Mouse (Mus musculus) 3134 (cell line): ENCODE results near the gene Ttc28.

Source experiments
- DNase-seq: peaks from one replicate; pipeline ENCODE4 v3.0.0-alpha.2; 2011; ENCODE audit warnings: low spot score; ENCODE audit not compliant: insufficient read length; ENCODE audit errors: extremely low read depth

The Ttc28 gene

DNA sequence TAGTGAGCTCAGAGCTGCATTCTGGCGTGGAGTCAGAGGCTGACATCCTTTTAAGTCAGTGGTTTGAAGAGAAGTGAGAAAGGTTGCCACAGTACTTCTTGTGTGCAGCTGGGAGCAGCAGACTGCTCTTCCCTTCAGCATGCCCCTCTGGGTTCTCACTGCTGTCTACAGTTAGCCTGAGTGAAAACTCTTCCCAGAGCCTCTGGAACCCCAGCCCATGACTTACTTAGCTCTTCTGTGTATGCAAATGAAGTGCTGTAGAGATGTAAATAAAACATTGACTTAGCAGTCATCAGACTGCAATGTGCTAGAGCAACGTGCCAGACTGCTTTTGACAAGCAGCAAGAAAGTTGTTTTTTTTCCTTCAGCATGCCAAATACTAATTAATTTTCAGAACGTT, 70.2 kb downstream of the Ttc28 start:
- DNase-seq: no peak

DNA sequence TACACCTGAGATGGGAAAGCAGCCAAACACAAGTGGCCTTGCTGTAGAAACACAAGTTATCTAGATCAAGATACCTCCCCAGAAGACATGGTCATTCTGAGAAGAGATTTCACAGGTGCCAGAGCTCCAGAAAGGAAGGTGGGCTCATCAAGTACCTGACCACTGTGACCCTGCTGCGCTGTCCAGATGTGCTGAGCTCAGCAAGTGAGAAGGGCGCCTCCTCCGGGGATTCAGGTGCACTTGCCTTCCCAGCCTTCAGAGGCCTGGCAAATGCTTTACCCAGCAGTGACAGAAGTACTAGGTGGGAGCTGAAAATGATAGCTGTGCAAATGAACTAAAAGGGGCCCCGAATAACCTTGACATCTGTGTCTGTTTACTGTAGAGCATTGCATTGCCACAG, 78.6 kb downstream of the Ttc28 start:
- DNase-seq: no peak

DNA sequence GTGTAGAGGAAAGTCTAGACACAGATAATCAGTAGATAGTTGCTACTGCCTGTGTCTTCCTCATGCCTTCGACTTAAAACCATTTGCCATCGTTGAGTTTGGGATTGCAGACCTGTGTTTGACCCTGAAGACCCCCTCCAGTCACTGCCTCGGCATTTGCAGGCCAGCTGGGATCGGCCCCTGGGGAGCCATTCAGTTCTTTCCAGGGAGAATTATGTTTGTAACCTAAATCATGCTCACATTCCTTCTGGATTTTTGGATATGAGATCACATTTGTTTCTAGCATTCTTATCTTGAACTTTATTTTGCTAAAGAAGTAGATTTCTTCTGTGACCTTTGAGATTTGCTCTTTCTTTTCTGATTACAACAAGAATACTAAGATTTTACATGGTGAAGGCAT, 80.5 kb downstream of the Ttc28 start:
- no peak for DNase-seq

DNA sequence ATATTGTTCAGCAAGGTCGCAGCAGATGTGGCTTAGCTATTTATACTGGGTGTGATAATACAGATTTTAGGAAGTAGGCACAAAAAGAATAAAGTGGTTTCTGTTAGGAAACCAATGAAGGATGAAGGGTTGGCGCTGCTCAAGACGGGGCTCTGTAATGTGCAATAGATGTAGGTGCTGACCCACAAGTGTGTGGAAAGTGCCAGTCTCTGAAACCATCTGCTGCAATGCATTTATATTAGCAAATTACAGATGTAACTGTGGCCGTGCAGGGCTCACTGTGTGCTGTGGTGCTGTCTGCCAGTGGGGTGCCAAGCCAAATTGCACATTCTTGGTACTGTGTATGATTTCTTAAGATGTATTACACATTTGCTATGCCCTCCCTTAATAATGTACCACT, 81.3 kb downstream of the Ttc28 start:
- DNase-seq: no peak

DNA sequence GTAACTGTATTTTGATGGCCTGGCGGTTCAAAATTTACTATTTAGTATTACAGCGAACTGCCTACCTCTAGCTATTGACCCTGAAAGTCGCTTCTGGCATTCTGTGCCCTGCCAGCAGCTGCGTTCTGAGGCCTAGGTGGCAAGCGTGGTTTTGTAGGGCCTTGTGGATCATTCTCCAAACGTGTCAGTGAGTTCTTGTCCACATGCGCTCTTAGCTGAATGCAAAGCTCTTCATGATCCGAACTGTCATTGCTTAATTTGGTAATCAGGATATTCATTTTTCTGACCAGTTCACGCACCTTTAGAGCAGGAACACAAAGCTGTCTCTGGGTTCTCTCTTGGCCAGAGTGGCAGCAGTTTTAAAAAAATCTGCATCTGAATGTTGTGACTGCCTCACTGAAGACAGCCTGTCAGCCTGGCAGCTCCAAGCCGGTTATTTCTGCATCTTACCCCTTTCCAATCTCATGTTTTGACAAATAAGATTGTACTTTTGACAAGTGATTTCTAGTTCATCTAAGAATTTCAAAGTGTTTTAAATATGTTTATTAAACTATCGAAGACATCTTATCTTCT, 88.0 kb downstream of the Ttc28 start:
- DNase-seq: no peak

DNA sequence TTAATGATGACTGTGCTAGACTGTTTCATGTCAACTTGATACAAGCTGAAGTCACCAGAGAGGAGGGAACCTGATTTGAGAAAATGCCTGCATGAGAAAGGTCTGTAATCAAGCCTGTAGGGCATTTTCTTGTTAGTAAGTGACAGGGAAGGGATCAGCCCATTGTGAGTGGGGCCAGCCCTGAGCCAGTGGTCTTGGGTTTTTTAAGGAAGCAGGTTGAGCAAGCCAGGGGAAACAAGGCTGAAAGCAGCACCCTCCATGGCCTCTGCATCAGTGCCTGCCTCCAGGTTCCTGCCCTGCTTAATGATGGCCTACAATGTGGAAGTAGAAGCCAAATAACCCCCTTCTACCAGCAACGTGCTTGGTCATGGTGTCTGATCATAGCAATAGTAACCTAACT, 89.0 kb downstream of the Ttc28 start:
- DNase-seq: no peak

DNA sequence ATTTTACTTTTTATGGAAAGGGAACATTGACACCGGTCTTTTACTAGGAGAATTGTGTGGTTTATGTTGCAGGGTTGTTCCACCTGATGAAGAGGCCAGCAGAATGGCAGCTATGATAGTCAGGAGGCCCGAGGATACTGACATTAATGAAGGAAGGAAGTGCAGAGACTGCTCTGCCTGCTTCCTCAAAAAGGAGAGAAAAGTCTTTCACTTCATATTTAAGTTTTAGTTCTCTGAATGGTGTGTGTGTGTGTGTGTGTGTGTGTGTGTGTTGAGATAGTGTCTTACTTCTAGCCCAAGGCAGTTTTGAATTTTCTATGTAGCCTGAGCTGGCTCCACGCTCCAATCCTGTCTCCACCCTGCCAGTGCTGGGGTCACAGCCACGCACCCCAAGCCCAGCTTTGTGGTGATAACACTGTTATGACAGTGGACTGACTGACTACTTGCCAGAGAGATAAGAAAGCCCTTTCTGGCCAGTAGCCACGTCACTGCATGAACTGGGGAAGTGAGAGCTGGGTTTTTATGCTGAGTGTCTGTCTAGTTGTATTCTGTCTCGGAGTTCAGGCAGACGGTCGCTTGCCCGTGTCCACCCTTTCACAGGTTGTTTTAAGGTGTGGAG, 90.7 kb downstream of the Ttc28 start:
- no peak for DNase-seq

DNA sequence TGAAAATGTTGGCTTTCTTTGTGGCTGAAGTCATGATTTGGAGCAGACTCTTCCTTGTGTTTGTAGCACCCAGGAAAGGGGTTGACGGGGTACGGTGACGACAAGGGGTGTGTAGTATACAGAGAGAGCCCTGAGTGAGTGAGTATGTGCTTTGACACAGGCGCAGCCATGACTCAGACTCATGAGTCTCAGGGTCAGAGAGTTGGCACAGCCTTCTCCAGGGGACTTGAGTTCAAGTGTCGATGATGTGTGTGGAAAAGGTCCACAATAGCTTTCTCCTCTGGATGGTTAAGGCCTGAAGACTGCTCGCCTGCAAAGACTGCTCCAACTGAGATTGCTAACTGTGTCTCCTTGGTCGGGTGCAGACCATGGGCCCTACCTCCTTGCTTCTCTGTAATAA, 97.1 kb downstream of the Ttc28 start:
- no peak for DNase-seq

DNA sequence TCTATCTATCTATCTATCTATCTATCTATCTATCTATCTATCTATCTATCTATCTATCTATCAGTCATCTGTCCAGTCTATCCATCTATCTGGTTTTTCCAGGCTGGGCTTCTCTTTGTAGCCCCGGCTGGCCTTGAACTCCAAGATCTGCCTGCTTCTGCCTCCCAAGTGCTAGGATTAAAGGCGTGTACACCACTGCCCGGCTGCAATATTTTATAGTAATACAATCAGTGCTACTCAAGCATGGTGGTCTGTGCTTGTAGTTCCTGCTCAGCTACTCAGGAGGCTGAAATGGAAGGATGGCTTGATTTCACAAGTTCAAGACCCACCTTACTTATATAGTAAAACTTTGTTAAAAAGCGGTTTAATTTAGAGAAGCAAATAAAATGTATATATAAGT, 98.2 kb downstream of the Ttc28 start:
- no peak for DNase-seq

DNA sequence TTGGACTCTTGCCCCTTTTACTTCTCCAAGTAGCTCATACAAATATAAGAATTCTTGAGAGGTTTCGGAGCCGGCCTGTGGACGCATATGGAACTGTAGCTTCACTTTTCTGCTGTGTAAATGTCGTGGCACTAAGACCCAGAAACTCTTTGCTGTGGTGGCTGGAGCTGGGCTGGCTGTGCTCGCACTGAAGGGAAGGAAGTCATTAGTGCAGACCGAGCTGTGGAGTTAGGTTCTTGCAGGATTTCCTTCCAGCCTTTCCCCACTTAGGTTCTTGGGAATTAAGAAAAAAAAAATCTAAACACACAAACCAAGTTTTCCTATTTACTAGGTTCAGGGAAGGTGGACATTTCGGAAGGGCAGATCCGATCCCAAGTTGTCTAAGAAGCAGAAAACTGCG, 98.9 kb downstream of the Ttc28 start:
- no peak for DNase-seq

DNA sequence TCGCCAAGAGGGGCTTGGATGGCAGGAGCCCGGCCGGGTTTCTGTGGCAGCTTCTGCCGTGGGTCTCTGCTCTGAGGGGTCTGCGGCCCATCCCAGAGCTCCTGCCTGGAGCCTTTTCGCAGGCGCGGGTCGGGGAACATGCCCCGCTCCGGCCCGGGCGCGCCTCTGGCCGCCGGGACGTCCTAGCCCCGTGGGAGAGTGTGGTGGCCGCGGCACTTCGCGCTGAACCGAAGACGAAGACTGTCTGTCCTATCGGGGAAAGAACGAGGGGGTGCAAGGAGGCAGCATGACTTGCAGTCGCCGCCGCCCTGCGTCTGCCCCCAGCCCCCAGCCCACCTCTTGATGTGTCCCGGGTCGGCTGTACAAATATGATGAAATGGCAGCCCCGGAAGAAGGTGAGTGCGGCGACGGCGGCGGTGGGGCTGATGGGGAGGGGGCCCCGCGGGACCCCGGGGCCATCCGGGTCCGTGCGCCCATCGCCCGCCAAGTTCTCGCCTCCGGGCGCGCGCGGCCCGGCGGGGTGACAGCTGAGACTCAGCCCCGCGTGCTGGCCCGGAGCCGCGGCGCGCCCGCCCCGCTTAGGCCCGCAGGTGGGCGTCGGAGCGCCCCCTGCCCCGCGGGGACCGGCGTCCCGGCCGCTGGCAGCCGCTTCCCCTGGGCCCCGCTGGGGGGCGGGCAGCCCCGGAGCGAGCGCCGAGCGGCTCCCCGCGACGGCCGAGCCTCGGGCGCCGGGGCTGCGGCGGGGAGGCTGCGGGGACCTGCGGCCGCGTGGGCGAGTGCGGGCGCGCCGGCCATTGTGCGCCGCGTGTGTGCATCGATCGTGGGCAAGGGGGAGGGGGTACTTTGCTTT, 99.6 kb downstream of the Ttc28 start:
- no peak for DNase-seq

DNA sequence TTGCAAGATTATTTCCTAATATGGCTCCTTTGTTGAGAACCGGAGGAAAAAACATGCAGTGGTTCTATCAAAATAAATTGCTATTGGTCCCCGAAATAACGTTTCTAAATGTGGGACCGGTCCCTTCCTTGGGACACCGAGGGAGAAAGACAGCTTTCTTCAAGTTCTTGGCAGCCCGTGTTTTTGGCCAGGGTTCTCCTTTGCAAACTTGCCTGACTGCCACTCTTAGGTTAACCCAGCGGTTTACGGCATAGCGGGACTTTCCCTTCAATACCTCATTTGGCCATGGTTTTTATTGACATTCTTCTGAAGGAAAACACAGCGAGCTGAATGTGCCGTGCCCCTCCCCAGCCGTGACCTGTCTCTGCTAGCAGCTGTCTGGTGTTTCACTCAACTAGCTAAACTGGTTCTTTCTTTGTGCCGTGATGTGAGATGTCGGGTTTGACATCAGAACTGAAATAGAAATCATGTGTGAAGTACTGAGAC, 100.3 kb downstream of the Ttc28 start:
- DNase-seq: peak; percentile 28

DNA sequence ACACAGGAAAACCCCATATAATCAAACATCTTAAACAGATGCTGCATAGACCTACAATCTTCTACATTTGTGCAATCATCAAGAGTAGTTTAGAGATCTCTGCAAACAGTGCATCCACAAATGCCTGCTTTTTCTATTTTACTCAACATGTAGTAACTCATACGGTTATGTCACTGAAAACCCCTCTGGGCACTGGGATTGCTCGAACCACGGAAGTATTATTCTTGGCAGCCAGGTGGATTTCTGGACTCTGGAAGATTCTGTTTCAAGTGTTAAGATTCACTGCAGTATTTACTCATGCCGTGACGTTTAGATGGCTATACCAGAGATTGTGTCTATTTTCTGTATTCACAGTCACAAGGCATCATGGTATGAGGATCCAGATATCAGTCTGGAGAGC, 101.0 kb downstream of the Ttc28 start:
- DNase-seq: no peak

DNA sequence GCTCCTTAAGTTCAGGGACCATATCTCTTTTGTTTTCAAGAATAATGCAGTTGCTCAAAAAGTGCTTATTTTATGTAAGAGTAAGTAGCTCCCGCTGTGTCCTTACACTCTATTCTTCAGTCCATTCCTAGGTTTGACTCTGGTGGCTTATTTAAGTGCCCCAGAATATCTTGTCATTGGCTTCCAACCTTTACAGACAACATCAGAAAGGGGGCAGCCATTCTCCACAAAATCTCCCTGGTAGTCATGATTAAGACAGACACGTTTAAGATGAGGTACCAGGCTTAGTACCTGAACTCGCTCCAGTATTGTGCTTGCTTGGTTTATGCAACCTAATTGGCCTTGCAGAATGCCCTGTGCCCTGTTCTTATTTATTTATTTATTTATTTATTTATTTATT, 102.8 kb downstream of the Ttc28 start:
- no peak for DNase-seq

DNA sequence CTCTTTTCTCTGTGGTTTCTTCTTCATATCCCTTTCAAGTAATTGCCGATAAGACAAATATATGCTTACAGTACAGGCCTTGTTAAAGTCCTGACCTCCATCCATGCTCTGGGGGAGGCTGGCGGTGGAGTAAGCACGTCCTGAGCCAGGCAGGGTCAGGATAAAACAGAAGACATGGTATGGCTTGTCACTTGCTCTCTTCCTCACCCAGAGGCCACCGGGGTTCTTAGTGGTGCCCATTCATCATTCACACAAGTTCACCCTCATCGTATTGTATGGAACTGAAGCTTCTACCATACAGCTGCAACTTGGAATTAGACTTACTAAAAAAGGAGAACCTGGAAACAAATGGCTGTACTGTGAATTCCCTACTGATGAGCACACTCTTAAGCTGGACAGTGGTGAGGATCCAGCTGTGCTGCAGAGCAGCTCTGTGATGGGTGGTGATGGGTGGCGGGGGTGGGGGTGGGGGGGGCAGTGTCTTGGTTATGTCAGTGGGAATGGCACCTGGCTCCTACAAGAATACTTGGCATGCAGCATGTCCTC, 104.6 kb downstream of the Ttc28 start:
- no peak for DNase-seq

DNA sequence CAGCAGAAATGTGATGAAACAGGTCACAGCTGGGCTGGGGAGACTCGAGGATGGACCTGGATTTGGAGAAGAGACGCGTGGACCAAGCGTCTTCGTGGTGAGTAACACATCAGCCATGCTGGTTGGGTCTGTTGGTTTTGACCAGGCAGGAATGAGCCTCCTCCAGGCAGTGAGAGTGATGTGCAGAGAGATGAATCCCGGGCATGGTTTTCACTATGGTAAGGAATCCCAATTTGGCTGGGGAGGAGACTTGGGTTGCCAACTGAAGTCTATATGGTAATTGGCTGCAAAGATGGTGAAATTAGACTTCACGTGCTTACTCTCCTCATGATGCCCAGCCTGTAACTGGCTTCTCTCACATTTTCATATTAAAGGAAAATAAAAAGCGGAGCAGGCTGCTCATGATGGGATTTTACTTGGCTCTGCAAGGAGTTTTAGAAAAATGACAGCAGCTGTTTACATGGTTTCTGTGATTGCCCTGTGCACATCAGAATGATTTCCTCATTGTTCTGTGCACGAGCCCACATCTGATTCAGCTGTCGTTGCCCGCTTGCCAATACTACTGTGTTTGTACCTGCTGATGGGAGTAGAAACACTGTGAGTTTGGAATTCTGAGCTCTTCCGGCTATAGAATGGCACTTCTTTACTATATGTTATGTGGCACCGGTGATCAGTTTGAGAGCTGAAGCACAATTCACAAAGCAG, 117.4 kb downstream of the Ttc28 start:
- DNase-seq: no peak

DNA sequence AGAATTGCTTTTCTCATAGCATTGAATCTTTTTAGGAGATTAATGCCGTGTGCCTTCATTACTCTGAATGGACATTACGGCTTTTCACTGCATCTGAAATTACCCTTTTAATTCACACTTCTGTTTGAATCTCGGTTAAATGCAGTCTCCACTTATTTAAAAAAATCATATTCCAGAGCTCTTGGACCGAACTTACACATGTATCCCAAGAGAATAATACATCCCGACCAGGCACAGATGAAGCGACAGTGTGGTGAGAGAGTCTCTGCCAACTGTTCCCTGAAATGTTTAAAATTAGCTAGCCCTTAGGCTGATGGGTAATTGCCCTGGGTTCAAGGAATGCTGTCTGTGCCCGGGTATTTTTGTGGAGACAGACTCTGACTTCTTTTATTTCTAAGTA, 118.1 kb downstream of the Ttc28 start:
- no peak for DNase-seq

DNA sequence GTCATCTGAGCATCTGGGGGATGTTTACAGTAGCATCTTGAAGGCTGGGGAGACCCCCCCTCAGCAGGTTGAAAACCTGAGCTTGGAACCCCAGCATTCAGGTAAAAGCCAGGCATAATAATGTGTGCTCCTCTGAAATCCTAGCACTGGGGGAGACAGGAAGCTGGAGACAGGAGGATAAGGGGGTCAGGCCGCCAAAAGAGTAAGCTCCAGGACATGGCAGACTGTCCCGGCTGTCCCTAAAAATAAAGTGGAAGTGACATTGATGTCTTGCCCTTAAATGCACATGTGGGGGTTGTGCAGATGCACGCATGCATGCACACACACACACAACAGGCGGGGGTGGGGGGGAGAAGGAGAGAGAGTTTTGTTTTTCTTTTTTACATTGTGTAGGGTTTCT, 118.7 kb downstream of the Ttc28 start:
- no peak for DNase-seq

DNA sequence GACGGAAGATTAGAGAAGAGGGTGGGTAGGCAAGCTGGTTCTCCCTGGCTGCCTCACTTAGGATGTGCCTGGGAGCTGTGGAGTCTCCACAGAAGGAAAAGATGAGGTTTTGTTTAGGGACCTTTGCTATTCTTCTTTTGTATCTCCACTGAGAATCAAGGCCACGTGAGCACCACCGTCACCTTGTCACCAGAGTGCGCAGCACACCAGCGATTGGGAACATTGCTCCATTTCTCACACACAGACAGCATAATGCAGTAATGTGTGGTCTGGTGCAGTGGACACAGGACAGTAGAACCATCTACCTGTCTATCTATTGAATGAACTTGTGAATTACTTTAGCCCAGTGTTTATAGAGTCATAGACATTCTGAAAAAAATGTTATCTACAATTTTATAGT, 121.3 kb downstream of the Ttc28 start:
- DNase-seq: no peak

DNA sequence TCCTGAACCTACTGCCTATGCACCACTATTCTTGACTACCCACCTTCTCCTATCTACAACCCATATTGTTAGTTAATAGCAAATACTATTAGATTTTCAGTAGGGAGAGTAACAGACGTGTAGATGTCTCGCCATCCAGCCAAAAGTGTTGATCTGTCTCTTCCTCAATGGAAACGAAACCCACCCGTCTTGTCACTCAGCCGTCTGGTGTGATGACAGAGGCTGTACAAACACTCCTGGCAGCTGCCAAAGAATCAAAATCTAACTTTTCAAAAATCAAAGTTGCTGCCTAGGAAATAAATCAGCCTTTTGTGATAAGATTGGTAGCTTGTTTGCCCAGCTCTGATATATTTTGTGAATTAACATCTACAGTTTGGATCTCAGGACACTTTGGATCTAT, 123.6 kb downstream of the Ttc28 start:
- no peak for DNase-seq

DNA sequence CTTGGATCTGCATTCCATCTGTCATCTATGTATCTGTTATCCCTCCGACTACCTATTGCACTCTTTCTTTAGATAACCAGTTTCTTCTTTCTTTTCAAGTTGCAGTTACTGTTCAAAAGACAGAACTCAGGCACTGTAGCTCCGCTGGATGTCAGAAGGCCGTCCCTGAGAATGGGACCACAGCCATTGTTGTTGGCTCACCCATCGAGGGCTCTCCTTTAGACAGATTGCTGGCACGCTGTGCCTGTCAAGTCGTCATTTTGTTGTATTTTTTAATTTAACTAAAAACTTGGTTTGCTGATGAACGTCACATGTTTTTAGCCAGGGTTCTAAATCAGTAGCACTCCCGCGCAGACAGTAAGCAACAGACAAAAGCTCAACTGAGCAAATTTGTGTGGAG, 124.1 kb downstream of the Ttc28 start:
- DNase-seq: no peak
